Mouse (Mus musculus) limb, embryonic 10.5 days (tissue): ENCODE measurements around the gene Fbrsl1. TPM values are rescaled to one million over a fixed set of nuclear protein-coding genes. Genes with fewer than 3 reads are reported as not detected.

ENCODE experiments used
- DNase-seq: peaks from one replicate; pipeline ENCODE4 v3.0.0-alpha.2; 2017; ENCODE audit warnings: low spot score
- H3K27ac ChIP-seq: fragments of 300-500 bp; sonication (generic); 2 replicates; pipeline ENCODE4 v1.5.1; 2016; ENCODE audit warnings: mild to moderate bottlenecking
- H3K27me3 ChIP-seq: fragments of 300-500 bp; sonication (generic); 2 replicates; pipeline ENCODE4 v1.6.1; 2016; ENCODE audit warnings: low read depth, mild to moderate bottlenecking; ENCODE audit not compliant: poor library complexity, severe bottlenecking
- H3K36me3 ChIP-seq: fragments of 300-500 bp; sonication (generic); 2 replicates; pipeline ENCODE4 v1.6.1; 2016; ENCODE audit warnings: mild to moderate bottlenecking, moderate library complexity
- H3K4me1 ChIP-seq: fragments of 300-500 bp; sonication (generic); 2 replicates; pipeline ENCODE4 v1.6.1; 2016
- H3K4me3 ChIP-seq: fragments of 300-500 bp; sonication (generic); 2 replicates; pipeline ENCODE4 v1.5.1; 2016; ENCODE audit warnings: mild to moderate bottlenecking, moderate library complexity
- H3K9me3 ChIP-seq: fragments of 300-500 bp; sonication (generic); replicated peaks from 2 replicates; pipeline ENCODE4 v1.6.1; 2016; ENCODE audit warnings: mild to moderate bottlenecking
- WGBS: fragments of 180-500 bp; shearing (Covaris S2); methylation state at CpG from one replicate; pipeline ENCODE4 v1.1.7; 2016; 5-methylcytosine and 5-hydroxymethylcytosine counted together
- polyA plus RNA-seq: library from polyadenylated mRNA; unstranded; fragments of >200 nt; fragmentation: Nextera tagmentation; extraction: Ambion mirVana; gene quantifications from 2 replicates; pipeline ENCODE4 v1.2.1, GENCODE M21; 2016

Gene Fbrsl1
- polyA plus RNA-seq, 1 experiment from 2014 or later, result 24.8 TPM

- peaks cover 8% of the 10 kb centered on the region; the same call in 1 of the 2 replicates for H3K27me3 ChIP-seq
- H3K4me3 ChIP-seq, result no peak overlapping the region
- 42% methylated on average over 5 of the region's 5 CpGs for WGBS
- peaks cover 10% of the 10 kb centered on the region for H3K4me1 ChIP-seq
- DNase-seq, result no peak
- H3K36me3 ChIP-seq, result no peaks in the 10 kb centered on the region
- no peaks in the 10 kb centered on the region for H3K9me3 ChIP-seq
- no peak overlapping the region for H3K27ac ChIP-seq
These were observed 23.7 kb upstream of the Fbrsl1 start for GRCm38 (mm10) chr5:110471981-110472476.

GRCm38 (mm10) chr5:110471285-110471684 lies 23.0 kb upstream of the Fbrsl1 start:
- WGBS, result 22% methylated on average over 4 of the region's 4 CpGs
- no peaks in the 10 kb centered on the region for H3K9me3 ChIP-seq
- H3K27me3 ChIP-seq, result peaks cover 8% of the 10 kb centered on the region; the same call in 1 of the 2 replicates

DNA sequence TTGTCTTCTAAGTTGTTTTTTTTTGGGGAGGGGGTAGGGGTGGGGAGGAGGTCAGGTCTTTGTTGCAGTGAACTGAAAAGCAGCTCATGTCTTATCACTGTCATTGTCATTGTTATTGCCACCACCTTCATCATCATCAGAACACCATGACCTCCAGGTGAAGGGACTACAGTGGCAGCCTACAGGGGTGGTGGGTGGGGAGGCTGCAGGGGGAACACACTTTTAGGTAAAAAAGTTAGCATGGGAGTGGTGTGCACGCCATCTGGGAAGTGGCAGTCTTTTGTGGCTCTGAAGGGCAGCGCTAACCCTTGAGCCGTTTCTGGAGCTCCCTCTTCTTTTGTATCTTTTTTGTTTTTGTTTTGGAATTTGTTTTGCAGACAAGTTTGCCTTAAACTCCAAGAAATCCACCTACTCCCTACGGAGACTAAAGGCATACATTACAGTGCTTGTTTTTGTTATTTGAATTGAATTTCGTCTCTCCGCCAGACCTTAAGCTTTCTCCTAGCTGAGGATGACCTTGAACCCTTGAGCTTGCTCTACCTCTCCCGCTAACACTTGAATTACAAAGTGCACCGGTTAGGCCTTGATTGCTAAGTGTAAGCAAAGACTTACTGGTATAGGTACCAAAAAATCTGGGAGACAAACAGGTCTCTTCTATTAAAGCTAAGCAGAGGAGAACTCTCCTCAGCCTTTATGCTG lies 21.1 kb upstream of the Fbrsl1 start:
- Histone ChIP-seq H3K27ac (no peak overlapping the region), H3K27me3 (peaks cover 8% of the 10 kb centered on the region; the same call in 1 of the 2 replicates), H3K36me3 (no peaks in the 10 kb centered on the region), H3K4me1 (peaks cover 12% of the 10 kb centered on the region), H3K4me3 (no peak overlapping the region), H3K9me3 (no peaks in the 10 kb centered on the region)
- WGBS, result 79% methylated on average over 8 of the region's 8 CpGs
- no peak for DNase-seq

More at GRCm38 (mm10) chr5:110471285-110471684, 23.0 kb upstream of the Fbrsl1 start:
- Histone ChIP-seq H3K4me3 (no peak overlapping the region), H3K4me1 (peaks cover 12% of the 10 kb centered on the region), H3K36me3 (no peaks in the 10 kb centered on the region), H3K27ac (no peak overlapping the region)
- no peak for DNase-seq

GRCm38 (mm10) chr5:110468296-110468695 lies 20.0 kb upstream of the Fbrsl1 start:
- 88% methylated on average over 4 of the region's 4 CpGs for WGBS
- no peak for DNase-seq
- Histone ChIP-seq H3K4me1 (peaks cover 12% of the 10 kb centered on the region), H3K36me3 (no peaks in the 10 kb centered on the region), H3K4me3 (no peak overlapping the region), H3K27me3 (peaks cover 8% of the 10 kb centered on the region; the same call in 1 of the 2 replicates), H3K27ac (no peak overlapping the region), H3K9me3 (no peaks in the 10 kb centered on the region)

DNA sequence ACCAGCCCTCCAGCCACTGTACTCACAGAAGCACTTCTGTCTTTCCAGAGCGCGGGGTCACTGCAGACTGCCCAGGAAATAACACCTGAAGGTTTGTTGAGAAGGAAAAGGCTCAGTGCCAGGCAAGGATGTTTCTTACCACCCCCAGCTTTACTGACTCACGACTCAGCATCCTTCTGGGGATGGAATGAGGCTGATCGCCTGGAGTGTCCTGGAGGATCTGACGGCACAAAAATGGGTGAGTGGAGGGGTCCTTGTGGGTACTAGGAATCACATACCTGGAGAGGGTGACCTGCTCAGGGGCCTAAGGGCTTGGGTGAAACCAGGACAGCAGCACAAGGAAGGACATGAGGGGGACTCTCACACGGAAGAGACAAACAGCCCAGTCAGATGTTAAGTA lies 19.4 kb upstream of the Fbrsl1 start:
- DNase-seq, result no peak
- Histone ChIP-seq H3K27ac (no peak overlapping the region), H3K27me3 (peaks cover 8% of the 10 kb centered on the region; the same call in 1 of the 2 replicates), H3K4me1 (peaks cover 12% of the 10 kb centered on the region), H3K9me3 (no peaks in the 10 kb centered on the region), H3K36me3 (no peaks in the 10 kb centered on the region), H3K4me3 (no peak overlapping the region)
- WGBS, result 77% methylated on average over 6 of the region's 6 CpGs

DNA sequence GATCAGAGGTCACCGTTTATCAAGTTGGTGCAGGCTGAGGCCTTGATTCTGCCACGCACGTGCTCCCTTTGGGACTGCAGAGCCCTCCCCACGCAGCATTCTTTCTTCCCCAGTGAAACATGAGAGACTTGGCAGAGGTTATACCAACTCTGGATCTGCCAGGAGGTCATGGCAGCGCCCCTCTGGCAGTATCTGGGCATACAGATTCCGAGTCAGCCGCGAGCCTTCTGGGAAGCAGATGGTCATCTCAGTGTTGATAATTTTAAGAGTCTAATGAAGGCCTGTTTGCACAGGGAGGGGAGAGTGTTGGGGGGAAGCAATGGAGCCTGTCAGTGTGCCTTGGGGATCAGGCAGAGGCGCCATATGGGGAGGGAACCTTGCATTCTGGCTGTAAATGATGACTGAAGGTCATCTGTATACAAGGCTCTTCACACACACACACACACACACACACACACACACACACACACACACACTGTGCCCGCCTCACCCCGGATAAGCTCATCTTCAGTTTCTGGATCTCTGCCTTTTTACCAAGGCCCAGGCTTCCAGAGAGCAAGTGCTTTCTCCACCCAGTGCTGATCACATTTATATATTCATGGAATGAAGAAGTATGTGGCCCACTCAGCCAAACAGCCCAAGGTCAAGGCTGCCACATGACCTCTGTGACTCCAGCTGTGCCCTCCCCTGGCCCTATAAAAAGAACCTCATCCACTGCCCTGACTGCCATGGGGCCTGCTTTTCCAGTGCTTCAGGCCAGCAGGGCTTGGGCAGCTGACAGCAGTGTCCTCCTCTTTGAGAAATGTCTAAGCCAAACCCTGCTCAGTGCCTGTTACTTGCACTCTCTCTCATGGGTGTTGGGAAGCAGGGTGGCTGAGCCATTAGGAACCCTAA lies 18.5 kb upstream of the Fbrsl1 start:
- Histone ChIP-seq H3K4me3 (no peak overlapping the region), H3K27ac (no peak overlapping the region), H3K36me3 (no peaks in the 10 kb centered on the region), H3K27me3 (peaks cover 4% of the 10 kb centered on the region; the same call in 1 of the 2 replicates), H3K9me3 (no peaks in the 10 kb centered on the region), H3K4me1 (peaks cover 4% of the 10 kb centered on the region)
- WGBS, result 77% methylated on average over 11 of the region's 11 CpGs
- DNase-seq, result no peak

GRCm38 (mm10) chr5:110462646-110463045 lies 14.3 kb upstream of the Fbrsl1 start:
- no peak overlapping the region for H3K4me3 ChIP-seq
- DNase-seq, result no peak
- no peak overlapping the region for H3K27ac ChIP-seq
- no peaks in the 10 kb centered on the region for H3K9me3 ChIP-seq
- H3K4me1 ChIP-seq, result peaks cover 4% of the 10 kb centered on the region; the same call in 1 of the 2 replicates
- H3K36me3 ChIP-seq, result no peaks in the 10 kb centered on the region
- H3K27me3 ChIP-seq, result no peaks in the 10 kb centered on the region
- 90% methylated on average over 2 of the region's 2 CpGs for WGBS

DNA sequence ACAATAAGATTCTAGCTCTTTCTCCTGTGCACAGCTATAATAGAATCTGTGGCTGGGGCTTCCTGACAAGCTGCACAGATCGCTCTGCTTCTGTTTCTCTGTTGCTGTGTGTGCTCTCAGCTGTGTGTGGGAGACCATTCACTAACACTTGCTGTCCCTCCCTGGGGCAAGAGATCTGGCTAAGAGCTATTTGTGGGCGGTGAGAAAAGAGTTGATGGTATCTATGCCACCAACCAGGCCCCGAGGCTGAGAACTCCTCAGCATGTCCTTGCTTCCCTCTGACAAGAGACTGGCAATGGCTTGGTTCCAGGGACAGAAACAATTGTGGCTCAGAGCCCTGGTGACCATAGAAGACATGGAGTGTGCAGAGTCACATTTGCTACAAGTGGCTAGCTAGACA lies 10.6 kb upstream of the Fbrsl1 start:
- no peaks in the 10 kb centered on the region for H3K4me1 ChIP-seq
- no peaks in the 10 kb centered on the region for H3K36me3 ChIP-seq
- H3K9me3 ChIP-seq, result no peaks in the 10 kb centered on the region
- WGBS, result 58% methylated on average over 3 of the region's 3 CpGs
- H3K27ac ChIP-seq, result no peak overlapping the region
- H3K4me3 ChIP-seq, result no peak overlapping the region
- H3K27me3 ChIP-seq, result no peaks in the 10 kb centered on the region
- no peak for DNase-seq

DNA sequence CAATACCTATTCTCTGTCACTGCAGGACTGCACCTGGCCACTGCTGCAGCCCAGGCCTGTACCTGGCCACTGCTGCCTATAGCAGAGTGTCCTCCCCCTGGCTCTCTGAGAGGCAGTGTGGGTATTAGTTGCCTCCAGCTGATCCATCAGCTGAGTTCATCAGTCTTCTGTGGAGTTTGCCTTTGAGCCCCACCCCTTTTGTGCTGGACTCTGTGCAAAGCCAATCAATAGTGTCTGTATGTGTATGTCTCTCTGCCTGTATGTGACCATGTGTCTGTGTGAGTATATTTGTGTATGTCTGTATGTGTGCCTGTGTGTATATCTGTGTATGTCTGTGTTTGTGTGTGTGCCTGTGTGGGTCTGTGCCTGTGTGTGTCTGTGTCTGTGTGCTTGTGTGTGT lies 7.0 kb upstream of the Fbrsl1 start:
- no peaks in the 10 kb centered on the region for H3K36me3 ChIP-seq
- no peaks in the 10 kb centered on the region for H3K27me3 ChIP-seq
- H3K27ac ChIP-seq, result no peak overlapping the region
- H3K4me1 ChIP-seq, result no peaks in the 10 kb centered on the region
- no peak for DNase-seq
- H3K9me3 ChIP-seq, result no peaks in the 10 kb centered on the region
- no peak overlapping the region for H3K4me3 ChIP-seq

- no peaks in the 10 kb centered on the region for H3K36me3 ChIP-seq
- peaks cover 30% of the 10 kb centered on the region for H3K4me1 ChIP-seq
- DNase-seq, result no peak
- H3K27me3 ChIP-seq, result 0 out of 2 replicates have a peak, but pooled peaks cover 7% of the 10 kb centered on the region
- H3K27ac ChIP-seq, result no peak overlapping the region
- whole genome bisulfite sequencing, result 58% methylated on average over 6 of the region's 6 CpGs
- H3K9me3 ChIP-seq, result no peaks in the 10 kb centered on the region
- H3K4me3 ChIP-seq, result peak overlapping the region; percentile 98
These were observed 991 bp upstream of the Fbrsl1 start for GRCm38 (mm10) chr5:110449294-110449693.

GRCm38 (mm10) chr5:110447720-110448435 lies 425 bp downstream of the Fbrsl1 start:
- peaks cover 30% of the 10 kb centered on the region for H3K4me1 ChIP-seq
- H3K4me3 ChIP-seq, result peak overlapping the region; percentile 98
- H3K27ac ChIP-seq, result peak overlapping the region; percentile 93
- peak; percentile 64 for DNase-seq
- H3K36me3 ChIP-seq, result no peaks in the 10 kb centered on the region
- WGBS, result 2% methylated on average over 98 of the region's 98 CpGs
- H3K9me3 ChIP-seq, result no peaks in the 10 kb centered on the region
- 0 out of 2 replicates have a peak, but pooled peaks cover 7% of the 10 kb centered on the region for H3K27me3 ChIP-seq

- DNase-seq, result no peak
- H3K4me1 ChIP-seq, result peaks cover 30% of the 10 kb centered on the region
- H3K9me3 ChIP-seq, result no peaks in the 10 kb centered on the region
- H3K27me3 ChIP-seq, result 0 out of 2 replicates have a peak, but pooled peaks cover 4% of the 10 kb centered on the region
- H3K36me3 ChIP-seq, result peaks cover 3% of the 10 kb centered on the region; the same call in 1 of the 2 replicates
- H3K4me3 ChIP-seq, result no peak overlapping the region
- 87% methylated on average over 2 of the region's 2 CpGs for WGBS
- no peak overlapping the region for H3K27ac ChIP-seq
These were observed 3.8 kb downstream of the Fbrsl1 start for GRCm38 (mm10) chr5:110444509-110444908.
